Mouse (Mus musculus): ENCODE measurements around the gene Adamts6. TPM values are rescaled to one million over a fixed set of nuclear protein-coding genes. Genes with fewer than 3 reads are reported as not detected.

Adamts6 gene
- polyA plus RNA-seq, 2 experiments from 2014 or later = 24.2 to 26.5 TPM

- no peak for ATAC-seq
These were observed 230.1 kb downstream of the Adamts6 start for GRCm38 (mm10) chr13:104517638-104518311.

- ATAC-seq = no peak
These were observed 230.8 kb downstream of the Adamts6 start for GRCm38 (mm10) chr13:104518312-104519005.

GRCm38 (mm10) chr13:104519006-104519695 is 231.5 kb downstream of the Adamts6 start:
- no peak for ATAC-seq

GRCm38 (mm10) chr13:104519981-104520380 is 232.3 kb downstream of the Adamts6 start:
- no peak for ATAC-seq

GRCm38 (mm10) chr13:104520461-104520860 is 232.8 kb downstream of the Adamts6 start:
- ATAC-seq = no peak

- no peak for ATAC-seq
These were observed 233.9 kb downstream of the Adamts6 start for GRCm38 (mm10) chr13:104521532-104521931.

GRCm38 (mm10) chr13:104525656-104526055 is 238.0 kb downstream of the Adamts6 start:
- no peak for ATAC-seq

GRCm38 (mm10) chr13:104529238-104529637 is 241.6 kb downstream of the Adamts6 start:
- no peak for ATAC-seq

GRCm38 (mm10) chr13:104531841-104532240 is 244.2 kb downstream of the Adamts6 start:
- ATAC-seq = no peak

- no peak for ATAC-seq
These were observed 245.1 kb downstream of the Adamts6 start for GRCm38 (mm10) chr13:104532723-104533122.

GRCm38 (mm10) chr13:104533806-104534495 is 246.3 kb downstream of the Adamts6 start:
- ATAC-seq = no peak

GRCm38 (mm10) chr13:104540861-104541398 is 253.3 kb downstream of the Adamts6 start:
- no peak for ATAC-seq

GRCm38 (mm10) chr13:104542123-104542758 is 254.6 kb downstream of the Adamts6 start:
- no peak for ATAC-seq

- no peak for ATAC-seq
These were observed 255.1 kb downstream of the Adamts6 start for GRCm38 (mm10) chr13:104542759-104543141.

Other genes starting within 250 kb of the Adamts6 start
- gene Nln, start 178.2 kb upstream of the Adamts6 start, polyA plus RNA-seq (2017; shearing (Covaris generic)) = 10 to 100 TPM in 1 of 2 experiments, 1 to 10 TPM in 1; 8.4 to 10.9 TPM
- under 1 TPM; 0.17 to 0.71 TPM for gene Sgtb, start 178.1 kb upstream of the Adamts6 start, polyA plus RNA-seq (2017; shearing (Covaris generic))
- 10 to 100 TPM; 42.1 to 48.5 TPM for gene Trappc13, start 109.4 kb upstream of the Adamts6 start, polyA plus RNA-seq (2017; shearing (Covaris generic))
- gene Trim23, start 109.0 kb upstream of the Adamts6 start, polyA plus RNA-seq (2017; shearing (Covaris generic)) = 10 to 100 TPM; 19.4 to 25.5 TPM
- gene Cenpk, start 59.2 kb upstream of the Adamts6 start, polyA plus RNA-seq (2017; shearing (Covaris generic)) = 1 to 10 TPM; 2.6 to 5.6 TPM
- gene Ppwd1, start 59.0 kb upstream of the Adamts6 start, polyA plus RNA-seq (2017; shearing (Covaris generic)) = 10 to 100 TPM; 14.9 to 15.6 TPM

Data from CD4-positive, CD25-positive, alpha-beta regulatory T cell, adult 4 months (primary cell).